Comparison of ENCODE assay signal across 14 mouse cellular contexts in the genomic region with DNA sequence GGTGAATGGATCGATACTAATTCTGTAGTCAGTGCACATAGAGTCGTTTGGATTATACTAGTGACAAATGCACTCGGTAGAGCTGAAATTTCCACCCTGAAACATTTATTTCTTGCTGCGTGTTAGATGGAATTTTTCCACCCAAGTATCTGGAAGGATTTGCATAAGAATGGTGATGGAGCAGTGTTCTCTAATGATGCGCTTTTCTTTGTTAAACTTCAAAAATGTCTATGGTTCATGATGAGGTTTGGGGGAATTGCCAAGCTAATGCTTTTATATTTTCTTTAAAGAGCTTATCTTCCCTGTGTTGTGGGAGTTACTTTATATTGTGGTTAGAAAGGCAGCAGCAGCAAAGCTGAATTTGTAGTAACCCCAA.
DNase-seq lines count a peak whose midpoint lies in the region; ATAC-seq and TF ChIP-seq lines count a peak whose summit lies in the region.
"Had no signal": no experiment of that assay in that cellular context is flagged by ENCODE, and none has a peak within 500 bp of the region (broad histone marks: within the 10 kb centered on the region; RNA-seq: fewer than 3 reads in every experiment).

No protein-coding gene starts in this region.

- no peak for DNase-seq in gastrocnemius, adult 2 months
- DNase-seq in gastrocnemius, postnatal 10 days, result no peak
- no peak for DNase-seq in kidney, postnatal 4 days
- DNase-seq in thymus, postnatal 0 days (ENCODE audit: low spot score), result no peak
- DNase-seq in gastrocnemius, postnatal 4 days (ENCODE audit: low spot score in 2 of 2), result no peak
- DNase-seq: adrenal gland, postnatal 36 days; cerebellum, adult 11 months had no signal

- no peaks in the 10 kb centered on the region for H3K9me3 ChIP-seq in kidney, embryonic 16.5 days (ENCODE audit: low read length)
- no peaks in the 10 kb centered on the region for H3K9me3 ChIP-seq in embryonic facial prominence, embryonic 12.5 days
- H3K9me3 ChIP-seq in midbrain, embryonic 12.5 days, result no peaks in the 10 kb centered on the region
- H3K9me3 ChIP-seq: hindbrain, embryonic 13.5 days; limb, embryonic 12.5 days; neural tube, embryonic 13.5 days had no signal

- no peak overlapping the region for H3K9ac ChIP-seq in kidney, embryonic 16.5 days (replicated peaks; ENCODE audit: low read length)
- H3K9ac ChIP-seq in embryonic facial prominence, embryonic 12.5 days, result no peak overlapping the region
- H3K9ac ChIP-seq in midbrain, embryonic 12.5 days (replicated peaks), result no peak overlapping the region
- H3K9ac ChIP-seq: hindbrain, embryonic 13.5 days; limb, embryonic 12.5 days; neural tube, embryonic 13.5 days had no signal

- no peak overlapping the region for H3K4me3 ChIP-seq in gastrocnemius, adult 2 months
- H3K4me3 ChIP-seq in kidney, embryonic 16.5 days (ENCODE audit: low read length), result no peak overlapping the region
- H3K4me3 ChIP-seq in embryonic facial prominence, embryonic 12.5 days, result no peak overlapping the region
- H3K4me3 ChIP-seq in midbrain, embryonic 12.5 days, result no peak overlapping the region
- H3K4me3 ChIP-seq: erythroblast, embryonic 14.5 days; hindbrain, embryonic 13.5 days; limb, embryonic 12.5 days; neural tube, embryonic 13.5 days had no signal

- intact Hi-C loops in gastrocnemius, adult 2 months (cut with DNase I), result no loop called here

- H3K27ac ChIP-seq in gastrocnemius, adult 2 months, result 0 out of 2 replicates have a peak overlapping the region, but pooled peaks have one; percentile 28
- peak overlapping the region; percentile 59; the same call in 1 of the 2 replicates for H3K27ac ChIP-seq in kidney, embryonic 16.5 days (ENCODE audit: low read length)
- H3K27ac ChIP-seq in embryonic facial prominence, embryonic 12.5 days, result 0 out of 2 replicates have a peak overlapping the region, but pooled peaks have one; percentile 14
- peak overlapping the region; percentile 56; the same call in 1 of the 2 replicates for H3K27ac ChIP-seq in midbrain, embryonic 12.5 days (replicated peaks)
- H3K27ac ChIP-seq: limb, embryonic 12.5 days; neural tube, embryonic 13.5 days had no signal

- H3K27me3 ChIP-seq in kidney, embryonic 16.5 days (ENCODE audit: insufficient read depth, low read length), result no peaks in the 10 kb centered on the region
- no peaks in the 10 kb centered on the region for H3K27me3 ChIP-seq in embryonic facial prominence, embryonic 12.5 days
- no peaks in the 10 kb centered on the region for H3K27me3 ChIP-seq in midbrain, embryonic 12.5 days
- H3K27me3 ChIP-seq: hindbrain, embryonic 13.5 days; limb, embryonic 12.5 days; neural tube, embryonic 13.5 days had no signal

- no peaks in the 10 kb centered on the region for H3K36me3 ChIP-seq in kidney, embryonic 16.5 days (ENCODE audit: insufficient read depth, low read length)
- no peaks in the 10 kb centered on the region for H3K36me3 ChIP-seq in embryonic facial prominence, embryonic 12.5 days
- H3K36me3 ChIP-seq in midbrain, embryonic 12.5 days, result no peaks in the 10 kb centered on the region
- H3K36me3 ChIP-seq: hindbrain, embryonic 13.5 days; limb, embryonic 12.5 days; neural tube, embryonic 13.5 days had no signal

- peaks cover 6% of the 10 kb centered on the region; the same call in 1 of the 2 replicates for H3K4me1 ChIP-seq in kidney, embryonic 16.5 days (ENCODE audit: insufficient read depth, low read length)
- peaks cover 9% of the 10 kb centered on the region for H3K4me1 ChIP-seq in embryonic facial prominence, embryonic 12.5 days
- H3K4me1 ChIP-seq in midbrain, embryonic 12.5 days, result peaks cover 22% of the 10 kb centered on the region

- no peak overlapping the region for H3K4me2 ChIP-seq in kidney, embryonic 16.5 days (replicated peaks; ENCODE audit: low read depth, low read length)
- H3K4me2 ChIP-seq in embryonic facial prominence, embryonic 12.5 days (replicated peaks), result no peak overlapping the region
- no peak overlapping the region for H3K4me2 ChIP-seq in midbrain, embryonic 12.5 days (replicated peaks)
- H3K4me2 ChIP-seq: hindbrain, embryonic 13.5 days; limb, embryonic 12.5 days; neural tube, embryonic 13.5 days had no signal

- no peak for ATAC-seq in kidney, embryonic 16.5 days (ENCODE audit: low FRiP score, low TSS enrichment)
- no peak for ATAC-seq in embryonic facial prominence, embryonic 12.5 days (ENCODE audit: insufficient number of reproducible peaks, insufficient read depth, low FRiP score, low TSS enrichment)
- ATAC-seq in midbrain, embryonic 12.5 days (ENCODE audit: low FRiP score, low read depth), result no peak

- WGBS in kidney, embryonic 16.5 days, result 68% methylated on average over 5 of the region's 5 CpGs
- 67% methylated on average over 5 of the region's 5 CpGs for WGBS in embryonic facial prominence, embryonic 12.5 days
- WGBS in midbrain, embryonic 12.5 days, result 33% methylated on average over 5 of the region's 5 CpGs

- TF ChIP-seq CTCF in gastrocnemius, adult 2 months (IDR thresholded peaks at IDR 0.05), result no peak
